Mouse (Mus musculus): ENCODE measurements around the gene Gnptg.

Gnptg gene

GRCm38 (mm10) chr17:25239695-25240636 is at the start of gene Gnptg, which contains the start of gene Tsr3:
TSS of gene Gnptg (minus strand) at chr17:25240124.
TSS of gene Tsr3 (plus strand) at chr17:25240170.
- in situ Hi-C loops (cut with MboI) = no loop called here

GRCm38 (mm10) chr17:25288842-25289241 is 48.9 kb upstream of the Gnptg start:
- in situ Hi-C loops (cut with MboI) = no loop called here

GRCm38 (mm10) chr17:25285033-25285432 is 45.1 kb upstream of the Gnptg start:
- in situ Hi-C loops (cut with MboI) = no loop called here

- in situ Hi-C loops (cut with MboI) = no loop called here
Measured at GRCm38 (mm10) chr17:25282133-25282532, 42.2 kb upstream of the Gnptg start.

- in situ Hi-C loops (cut with MboI) = no loop called here
Measured at GRCm38 (mm10) chr17:25275833-25276232, 35.9 kb upstream of the Gnptg start.

GRCm38 (mm10) chr17:25274571-25275346 is 34.8 kb upstream of the Gnptg start, which contains the start of gene Ube2i:
TSS of gene Ube2i (minus strand) at chr17:25274622.
- in situ Hi-C loops (cut with MboI) = loop anchor here (5.0 kb wide), 1 partner anchor 152 kb away; the partner anchor contains the start of gene Ptx4

- in situ Hi-C loops (cut with MboI) = loop anchor here (5.0 kb wide), 1 partner anchor 152 kb away; the partner anchor contains the start of gene Ptx4
Measured at GRCm38 (mm10) chr17:25273706-25274501, 34.0 kb upstream of the Gnptg start.

- in situ Hi-C loops (cut with MboI) = loop anchor here (5.0 kb wide), 1 partner anchor 151 kb away; the partner anchor contains the start of gene Ptx4
Measured at GRCm38 (mm10) chr17:25272951-25273705, 33.2 kb upstream of the Gnptg start.

GRCm38 (mm10) chr17:25272326-25272725 is 32.4 kb upstream of the Gnptg start:
- in situ Hi-C loops (cut with MboI) = loop anchor here (5.0 kb wide), 1 partner anchor 150 kb away; the partner anchor contains the start of gene Ptx4

GRCm38 (mm10) chr17:25270795-25271335 is 30.9 kb upstream of the Gnptg start:
- in situ Hi-C loops (cut with MboI) = loop anchor here (5.0 kb wide), 1 partner anchor 149 kb away; the partner anchor contains the start of gene Ptx4

- in situ Hi-C loops (cut with MboI) = no loop called here
Measured at GRCm38 (mm10) chr17:25264453-25264852, 24.5 kb upstream of the Gnptg start.

GRCm38 (mm10) chr17:25257804-25258261 is 17.9 kb upstream of the Gnptg start:
- in situ Hi-C loops (cut with MboI) = no loop called here

GRCm38 (mm10) chr17:25256140-25256754 is 16.3 kb upstream of the Gnptg start, which contains the start of gene Baiap3:
TSS of gene Baiap3 (minus strand) at chr17:25256364.
- in situ Hi-C loops (cut with MboI) = no loop called here

- in situ Hi-C loops (cut with MboI) = no loop called here
Measured at GRCm38 (mm10) chr17:25255110-25255509, 15.2 kb upstream of the Gnptg start.

- in situ Hi-C loops (cut with MboI) = no loop called here
Measured at GRCm38 (mm10) chr17:25253760-25254159, 13.8 kb upstream of the Gnptg start.

- in situ Hi-C loops (cut with MboI) = no loop called here
Measured at GRCm38 (mm10) chr17:25252643-25253042, 12.7 kb upstream of the Gnptg start.

- in situ Hi-C loops (cut with MboI) = no loop called here
Measured at GRCm38 (mm10) chr17:25250181-25250835, 10.4 kb upstream of the Gnptg start.

GRCm38 (mm10) chr17:25248033-25248750 is 8.3 kb upstream of the Gnptg start:
- in situ Hi-C loops (cut with MboI) = no loop called here

Data from mature B cell (primary cell).